Mouse (Mus musculus) neutrophil, adult 5-6 weeks (primary cell): ENCODE data around the gene Mrpl58. TPM values are rescaled to one million over a fixed set of nuclear protein-coding genes. Genes with fewer than 3 reads are reported as not detected.
A peak's percentile ranks its signal among the peaks of the same experiment; 100 is the strongest.

ENCODE experiments used
- ATAC-seq: fragments of 151-379, 151-347 bp; 2 replicates; pipeline ENCODE4 v1.8.0; 2017; ENCODE audit warnings: mild to moderate bottlenecking, moderate TSS enrichment; ENCODE audit not compliant: insufficient number of reproducible peaks, poor library complexity, low FRiP score, severe bottlenecking; ENCODE audit errors: extremely low read depth
- total RNA-seq: library from RNA; stranded (forward); fragments of 200-1000 nt; gene quantifications from 2 replicates; pipeline ENCODE4 v1.2.3, GENCODE M21; 2017

The Mrpl58 gene
- total RNA-seq, result 27.7 and 30.4 TPM in 2 replicates

- ATAC-seq, result peak; percentile 73
Observed at GRCm38 (mm10) chr11:115403338-115404124, at the start of gene Mrpl58. Gene Mrpl58, plus strand, starts transcription at chr11:115403752.

GRCm38 (mm10) chr11:115354183-115354582 lies 49.4 kb upstream of the Mrpl58 start:
- peak; percentile 59; the same call in 1 of the 2 replicates for ATAC-seq

GRCm38 (mm10) chr11:115358468-115358867 lies 45.1 kb upstream of the Mrpl58 start:
- no peak for ATAC-seq

GRCm38 (mm10) chr11:115359293-115359692 lies 44.3 kb upstream of the Mrpl58 start:
- ATAC-seq, result no peak

GRCm38 (mm10) chr11:115359726-115360125 lies 43.8 kb upstream of the Mrpl58 start:
- no peak for ATAC-seq

GRCm38 (mm10) chr11:115364136-115364535 lies 39.4 kb upstream of the Mrpl58 start:
- no peak for ATAC-seq

- no peak for ATAC-seq
Observed at GRCm38 (mm10) chr11:115366039-115366705, 37.4 kb upstream of the Mrpl58 start.

- ATAC-seq, result no peak
Observed at GRCm38 (mm10) chr11:115366706-115367394, 36.7 kb upstream of the Mrpl58 start.

GRCm38 (mm10) chr11:115367395-115367944 lies 36.1 kb upstream of the Mrpl58 start, which contains the start of gene Hid1:
Gene Hid1, minus strand, starts transcription at chr11:115367756.
- peak; percentile 42 for ATAC-seq

GRCm38 (mm10) chr11:115370368-115370767 lies 33.2 kb upstream of the Mrpl58 start:
- no peak for ATAC-seq

- ATAC-seq, result no peak
Observed at GRCm38 (mm10) chr11:115371354-115371753, 32.2 kb upstream of the Mrpl58 start.

GRCm38 (mm10) chr11:115372015-115372414 lies 31.5 kb upstream of the Mrpl58 start:
- no peak for ATAC-seq

- no peak for ATAC-seq
Observed at GRCm38 (mm10) chr11:115372737-115373136, 30.8 kb upstream of the Mrpl58 start.

- no peak for ATAC-seq
Observed at GRCm38 (mm10) chr11:115373805-115374694, 29.5 kb upstream of the Mrpl58 start.

GRCm38 (mm10) chr11:115374695-115375425 lies 28.7 kb upstream of the Mrpl58 start:
- no peak for ATAC-seq

- no peak for ATAC-seq
Observed at GRCm38 (mm10) chr11:115376722-115377121, 26.8 kb upstream of the Mrpl58 start.

GRCm38 (mm10) chr11:115377254-115377653 lies 26.3 kb upstream of the Mrpl58 start:
- ATAC-seq, result no peak

- no peak for ATAC-seq
Observed at GRCm38 (mm10) chr11:115377854-115378253, 25.7 kb upstream of the Mrpl58 start.
